Mouse (Mus musculus): ENCODE data around the gene Cd55.
"Not testable (repeated sequence)": the region's sequence is repeated elsewhere in the genome, so short reads cannot be mapped to it uniquely, and the experiment has no call there.

Gene Cd55

GRCm38 (mm10) chr1:130422033-130422432, 40.5 kb downstream of the Cd55 start:
- not testable (repeated sequence) for DNase-seq

GRCm38 (mm10) chr1:130397109-130397508, 65.4 kb downstream of the Cd55 start:
- not testable (repeated sequence) for DNase-seq
